Mouse (Mus musculus): ENCODE measurements at regions not wholly inside any gene's neighbourhood (a gene's known extent, or its start where the extent isn't known, plus 50 kb on each side); places are given as distances from the start of the nearest gene placed in this dataset.

- TF ChIP-seq CTCF (IDR thresholded peaks at IDR 0.05; ENCODE audit: borderline replicate concordance, insufficient read depth, low read depth, low read length) (no peak), POLR2A (IDR thresholded peaks at IDR 0.05; ENCODE audit: borderline replicate concordance, insufficient read depth, low read length) (no peak)
Measured at GRCm38 (mm10) chr2:139230453-139230852, 263.3 kb upstream of the Sptlc3 start.

Measured in cerebellum, adult 2 months (tissue).